Mouse (Mus musculus) olfactory bulb, adult 2 months (tissue): ENCODE measurements around the gene Zfp385a.

Experiments used
- CTCF ChIP-seq: fragments of 200-500 bp; IDR thresholded peaks from 2 replicates; pipeline ENCODE4 v1.5.1; 2012; ENCODE audit warnings: low read depth, mild to moderate bottlenecking, low read length, moderate library complexity; ENCODE audit not compliant: insufficient read depth
- POLR2A ChIP-seq: fragments of 200-500 bp; IDR thresholded peaks from 2 replicates; pipeline ENCODE4 v1.6.1; 2012; ENCODE audit warnings: mild to moderate bottlenecking, low read depth, low read length, moderate library complexity; ENCODE audit not compliant: insufficient read depth

- TF ChIP-seq CTCF (no peak), POLR2A (no peak)
Observed at GRCm38 (mm10) chr15:103314181-103314580, 25.7 kb downstream of the Zfp385a start.
